ENCODE assay signal across 8 mouse cellular contexts in genomic region chr16:23898840-23899239, GRCm38 (mm10). TPM values are rescaled to one million over a fixed set of nuclear protein-coding genes. Genes with fewer than 3 reads are reported as not detected.
DNase-seq lines count a peak whose midpoint lies in the region; ATAC-seq and TF ChIP-seq lines count a peak whose summit lies in the region.

No protein-coding gene starts in this region.

- peak overlapping the region; percentile 62 for H3K4me2 ChIP-seq in forebrain, embryonic 13.5 days
- peak overlapping the region; percentile 45; the same call in 1 of the 2 replicates for H3K4me2 ChIP-seq in liver, embryonic 16.5 days (ENCODE audit: low read depth, low read length)
- H3K4me2 ChIP-seq in neural tube, embryonic 13.5 days, result peak overlapping the region; percentile 58

- DNase-seq in c-Kit-positive CD71-negative TER-119-negative erythroid progenitor cells, embryonic 14.5 days (ENCODE audit: low read depth), result peak; percentile 61
- peak; percentile 77 to 85 for DNase-seq in heart, postnatal 10 days
- DNase-seq in kidney, postnatal 4 days, result peak; percentile 89 to 91
- peak; percentile 63 for DNase-seq in telencephalon, adult 2 months (ENCODE audit: low read depth, low spot score)

- no peak overlapping the region for H3K27ac ChIP-seq in forebrain, embryonic 13.5 days
- no peak overlapping the region for H3K27ac ChIP-seq in liver, embryonic 16.5 days (ENCODE audit: low read length)
- peak overlapping the region; percentile 61 for H3K27ac ChIP-seq in neural tube, embryonic 13.5 days (replicated peaks)

- TF ChIP-seq CTCF in C2C12 (IDR thresholded peaks at IDR 0.05; ENCODE audit: control insufficient read depth, insufficient read depth, insufficient read length), result peak; percentile 69

- intact Hi-C loops in heart, postnatal 10 days (cut with DNase I), result loop anchor here (1.0 kb wide), 3 partner anchors 54 to 447 kb away; no protein-coding TSS in a partner anchor

- H3K36me3 ChIP-seq in C2C12 (ENCODE audit: control insufficient read depth, insufficient read depth), result no peaks in the 10 kb centered on the region
- no peaks in the 10 kb centered on the region for H3K36me3 ChIP-seq in forebrain, embryonic 13.5 days (ENCODE audit: poor library complexity, severe bottlenecking)
- no peaks in the 10 kb centered on the region for H3K36me3 ChIP-seq in liver, embryonic 16.5 days (ENCODE audit: control insufficient read depth, insufficient read depth)
- no peaks in the 10 kb centered on the region for H3K36me3 ChIP-seq in neural tube, embryonic 13.5 days

- no peaks in the 10 kb centered on the region for H3K27me3 ChIP-seq in C2C12 (ENCODE audit: control insufficient read depth, insufficient read depth, insufficient read length)
- no peaks in the 10 kb centered on the region for H3K27me3 ChIP-seq in forebrain, embryonic 13.5 days
- no peaks in the 10 kb centered on the region for H3K27me3 ChIP-seq in liver, embryonic 16.5 days (ENCODE audit: control insufficient read depth, insufficient read depth, low read depth, low read length)
- peaks cover 18% of the 10 kb centered on the region for H3K27me3 ChIP-seq in neural tube, embryonic 13.5 days

- no peaks in the 10 kb centered on the region for H3K79me3 ChIP-seq in C2C12 (ENCODE audit: low read depth)

- WGBS in forebrain, embryonic 13.5 days, result 14% methylated on average over 12 of the region's 12 CpGs
- 6% methylated on average over 12 of the region's 12 CpGs for WGBS in liver, embryonic 16.5 days (ENCODE audit: insufficient replicate concordance)
- 14% methylated on average over 12 of the region's 12 CpGs for WGBS in neural tube, embryonic 13.5 days

- no peaks in the 10 kb centered on the region for H3K9me3 ChIP-seq in forebrain, embryonic 13.5 days (replicated peaks)
- no peaks in the 10 kb centered on the region for H3K9me3 ChIP-seq in liver, embryonic 16.5 days (replicated peaks; ENCODE audit: control insufficient read depth, low read length)
- no peaks in the 10 kb centered on the region for H3K9me3 ChIP-seq in neural tube, embryonic 13.5 days

- no peak overlapping the region for H3K4me3 ChIP-seq in C2C12 (ENCODE audit: insufficient read depth, poor library complexity, severe bottlenecking)
- H3K4me3 ChIP-seq in forebrain, embryonic 13.5 days, result no peak overlapping the region
- no peak overlapping the region for H3K4me3 ChIP-seq in liver, embryonic 16.5 days (ENCODE audit: low read depth, low read length)
- H3K4me3 ChIP-seq in neural tube, embryonic 13.5 days, result peak overlapping the region; percentile 28; the same call in 1 of the 2 replicates

- peak; percentile 85 for ATAC-seq in forebrain, embryonic 13.5 days
- ATAC-seq in liver, embryonic 16.5 days (ENCODE audit: low read depth), result no peak
- ATAC-seq in neural tube, embryonic 13.5 days (ENCODE audit: low read depth), result peak; percentile 92

- no peak overlapping the region for H3K9ac ChIP-seq in forebrain, embryonic 13.5 days
- no peak overlapping the region for H3K9ac ChIP-seq in liver, embryonic 16.5 days (ENCODE audit: low read depth, low read length)
- H3K9ac ChIP-seq in neural tube, embryonic 13.5 days, result peak overlapping the region; percentile 26; the same call in 1 of the 2 replicates

- peaks cover 8% of the 10 kb centered on the region for H3K4me1 ChIP-seq in forebrain, embryonic 13.5 days
- H3K4me1 ChIP-seq in liver, embryonic 16.5 days (ENCODE audit: control insufficient read depth, low read depth, low read length), result no peaks in the 10 kb centered on the region
- peaks cover 14% of the 10 kb centered on the region for H3K4me1 ChIP-seq in neural tube, embryonic 13.5 days (replicated peaks)

- H3K79me2 ChIP-seq in C2C12 (ENCODE audit: control insufficient read depth, insufficient read depth), result no peaks in the 10 kb centered on the region

- H3ac ChIP-seq in C2C12 (ENCODE audit: control insufficient read depth, insufficient read length, low read depth), result no peak overlapping the region

TF ChIP-seq in C2C12, 6 proteins besides CTCF, POLR2A, EP300 and RAD21:
- TF ChIP-seq CEBPB (IDR thresholded peaks at IDR 0.05; ENCODE audit: low read depth) (no peak), MYOG (IDR thresholded peaks at IDR 0.05; ENCODE audit: control insufficient read depth, extremely low read depth, insufficient read length) (no peak), FOSL1 (IDR thresholded peaks at IDR 0.05; ENCODE audit: insufficient read depth, low read length, poor library complexity, severe bottlenecking) (no peak), MAX (IDR thresholded peaks at IDR 0.05) (no peak), USF1 (IDR thresholded peaks at IDR 0.05; ENCODE audit: low read depth) (no peak), MYOD1 (IDR thresholded peaks at IDR 0.05; ENCODE audit: control insufficient read depth, insufficient read length, low read depth) (no peak)

RNA-seq across cellular contexts. Expression of gene Sst, which starts 8.1 kb away (rescaled TPM):
- not detected for polyA plus RNA-seq in C2C12 (2012; fragmentation: generic; extraction: Trizol)
- 143 and 203 TPM in 2 replicates for polyA plus RNA-seq in forebrain, embryonic 13.5 days (2015; fragmentation: Nextera tagmentation; extraction: Ambion mirVana)
- total RNA-seq in heart, postnatal 10 days (2021), result not detected
- 1.1 TPM in 1 of 2 replicates, not detected in the other for polyA plus RNA-seq in liver, embryonic 16.5 days (2015; fragmentation: Nextera tagmentation; extraction: Ambion mirVana)
- 198 and 228 TPM in 2 replicates for polyA plus RNA-seq in neural tube, embryonic 13.5 days (2015; fragmentation: Nextera tagmentation; extraction: Ambion mirVana)

RNA-seq across cellular contexts. Expression of gene Rtp2, which starts 33.4 kb away (rescaled TPM):
- not detected for polyA plus RNA-seq in C2C12 (2012; fragmentation: generic; extraction: Trizol)
- polyA plus RNA-seq in forebrain, embryonic 13.5 days (2015; fragmentation: Nextera tagmentation; extraction: Ambion mirVana), result not detected in 2 replicates
- total RNA-seq in heart, postnatal 10 days (2021), result not detected
- not detected in 2 replicates for polyA plus RNA-seq in liver, embryonic 16.5 days (2015; fragmentation: Nextera tagmentation; extraction: Ambion mirVana)
- not detected in 2 replicates for polyA plus RNA-seq in neural tube, embryonic 13.5 days (2015; fragmentation: Nextera tagmentation; extraction: Ambion mirVana)

Comparison
In these comparisons a context has a peak if more than half of its experiments do, and no peak if none do; other contexts are left out.
1. RNA of gene Sst, which starts 8.1 kb away (polyA plus RNA-seq): 198 to 228 TPM in neural tube, embryonic 13.5 days and 143 to 203 TPM in forebrain, embryonic 13.5 days; 1.1 TPM in liver, embryonic 16.5 days and not detected in C2C12 (single experiment); every median in the first group is over 10 times any median in the second.
2. Peak in every context shown above with its lines, with median percentiles within 50 percentile points of each other: DNase-seq and H3K4me2 ChIP-seq.